Mouse (Mus musculus) neural tube, embryonic 14.5 days (tissue): ENCODE measurements around the gene Ipo7. TPM values are rescaled to one million over a fixed set of nuclear protein-coding genes. Genes with fewer than 3 reads are reported as not detected.

ENCODE experiments used
- polyA plus RNA-seq: library from polyadenylated mRNA; unstranded; fragments of >200 nt; fragmentation: Nextera tagmentation; extraction: Ambion mirVana; gene quantifications from 2 replicates; pipeline ENCODE4 v1.2.1, GENCODE M21; 2014

The Ipo7 gene
- polyA plus RNA-seq, 1 experiment from 2014 or later = 19.1 TPM

Other genes with a start within 250 kb of the Ipo7 start
- 12.0 and 17.0 TPM in 2 replicates for gene Nrip3, start 236.2 kb upstream of the Ipo7 start, polyA plus RNA-seq
- 3.3 and 3.5 TPM in 2 replicates for gene Scube2, start 152.6 kb upstream of the Ipo7 start, polyA plus RNA-seq
- gene Dennd5a, start 57.8 kb upstream of the Ipo7 start, polyA plus RNA-seq = 56.9 and 63.5 TPM in 2 replicates
- gene Tmem41b, start 31.3 kb upstream of the Ipo7 start, polyA plus RNA-seq = 73.8 TPM in 2 replicates
- 14.8 and 16.6 TPM in 2 replicates for gene Zfp143, start 42.9 kb downstream of the Ipo7 start, polyA plus RNA-seq
- 4.8 and 5.1 TPM in 2 replicates for gene Wee1, start 103.8 kb downstream of the Ipo7 start, polyA plus RNA-seq
- 7.4 and 11.5 TPM in 2 replicates for gene Swap70, start 203.4 kb downstream of the Ipo7 start, polyA plus RNA-seq